Mouse (Mus musculus) testis, adult 2 months (tissue): Measurements from ENCODE around the gene Rptor. TPM values are rescaled to one million over a fixed set of nuclear protein-coding genes. Genes with fewer than 3 reads are reported as not detected.

Experiments used
- H3K27ac ChIP-seq: fragments of 200-500 bp; 2 replicates; pipeline ENCODE4 v1.5.1; 2012; ENCODE audit warnings: low read depth, low read length; ENCODE audit not compliant: control insufficient read depth, insufficient read depth
- H3K27me3 ChIP-seq: fragments of 200-500 bp; 2 replicates; pipeline ENCODE4 v1.6.1; 2012; ENCODE audit warnings: mild to moderate bottlenecking, low read length, moderate library complexity; ENCODE audit not compliant: control insufficient read depth, insufficient read depth
- H3K36me3 ChIP-seq: fragments of 200-500 bp; 2 replicates; pipeline ENCODE4 v1.6.1; 2012; ENCODE audit warnings: mild to moderate bottlenecking, low read length; ENCODE audit not compliant: control insufficient read depth, insufficient read depth
- H3K4me1 ChIP-seq: fragments of 200-500 bp; 2 replicates; pipeline ENCODE4 v1.6.1; 2012; ENCODE audit warnings: low read length; ENCODE audit not compliant: control insufficient read depth, insufficient read depth
- H3K4me3 ChIP-seq: fragments of 200-500 bp; 2 replicates; pipeline ENCODE4 v1.5.1; 2012; ENCODE audit warnings: low read depth, mild to moderate bottlenecking, low read length, moderate library complexity, mixed read lengths; ENCODE audit not compliant: control insufficient read depth
- CTCF ChIP-seq: fragments of 200-500 bp; IDR thresholded peaks from 2 replicates; pipeline ENCODE4 v1.5.1; 2012; ENCODE audit warnings: low read depth, mild to moderate bottlenecking, inconsistent platforms, low read length, moderate library complexity; ENCODE audit not compliant: control insufficient read depth, insufficient read depth, insufficient replicate concordance
- POLR2A ChIP-seq: fragments of 200-500 bp; IDR thresholded peaks from 2 replicates; pipeline ENCODE4 v1.6.1; 2012; ENCODE audit warnings: low read depth, mild to moderate bottlenecking, inconsistent platforms, low read length, moderate library complexity; ENCODE audit not compliant: control insufficient read depth
- polyA plus RNA-seq: library from polyadenylated mRNA; depleted of rRNA; stranded (reverse); fragments of >200 nt; gene quantifications from 2 replicates; pipeline ENCODE4 v1.2.3, GENCODE M21; 2012

Gene Rptor
- polyA plus RNA-seq, 1 experiment = 25.4 TPM

GRCm38 (mm10) chr11:119786385-119786880 is 183.7 kb downstream of the Rptor start:
- H3K27me3 ChIP-seq = no peaks in the 10 kb centered on the region
- H3K4me3 ChIP-seq = no peak overlapping the region
- H3K36me3 ChIP-seq = no peaks in the 10 kb centered on the region
- H3K4me1 ChIP-seq = no peaks in the 10 kb centered on the region
- no peak for TF ChIP-seq CTCF
- TF ChIP-seq POLR2A = no peak
- H3K27ac ChIP-seq = no peak overlapping the region

- TF ChIP-seq POLR2A (no peak), CTCF (no peak)
- no peaks in the 10 kb centered on the region for H3K27me3 ChIP-seq
- no peaks in the 10 kb centered on the region for H3K4me1 ChIP-seq
- no peak overlapping the region for H3K27ac ChIP-seq
- H3K36me3 ChIP-seq = no peaks in the 10 kb centered on the region
- H3K4me3 ChIP-seq = no peak overlapping the region
Measured at GRCm38 (mm10) chr11:119788488-119788887, 185.8 kb downstream of the Rptor start.

- no peaks in the 10 kb centered on the region for H3K4me1 ChIP-seq
- H3K36me3 ChIP-seq = no peaks in the 10 kb centered on the region
- no peak overlapping the region for H3K4me3 ChIP-seq
- TF ChIP-seq POLR2A = no peak
- TF ChIP-seq CTCF = no peak
- H3K27ac ChIP-seq = no peak overlapping the region
- H3K27me3 ChIP-seq = no peaks in the 10 kb centered on the region
Measured at GRCm38 (mm10) chr11:119788919-119789713, 186.4 kb downstream of the Rptor start.

- TF ChIP-seq CTCF (no peak), POLR2A (no peak)
- Histone ChIP-seq H3K27ac (no peak overlapping the region), H3K4me1 (no peaks in the 10 kb centered on the region), H3K27me3 (no peaks in the 10 kb centered on the region), H3K36me3 (no peaks in the 10 kb centered on the region), H3K4me3 (no peak overlapping the region)
Measured at GRCm38 (mm10) chr11:119791923-119792564, 189.3 kb downstream of the Rptor start.

- H3K4me1 ChIP-seq = no peaks in the 10 kb centered on the region
- no peaks in the 10 kb centered on the region for H3K36me3 ChIP-seq
- no peak overlapping the region for H3K4me3 ChIP-seq
- no peak for TF ChIP-seq CTCF
- TF ChIP-seq POLR2A = no peak
- no peak overlapping the region for H3K27ac ChIP-seq
- H3K27me3 ChIP-seq = no peaks in the 10 kb centered on the region
Measured at GRCm38 (mm10) chr11:119793378-119793777, 190.7 kb downstream of the Rptor start.

- H3K27me3 ChIP-seq = no peaks in the 10 kb centered on the region
- no peak overlapping the region for H3K4me3 ChIP-seq
- no peaks in the 10 kb centered on the region for H3K4me1 ChIP-seq
- TF ChIP-seq CTCF (no peak), POLR2A (no peak)
- H3K36me3 ChIP-seq = no peaks in the 10 kb centered on the region
- no peak overlapping the region for H3K27ac ChIP-seq
Measured at GRCm38 (mm10) chr11:119794020-119794419, 191.3 kb downstream of the Rptor start.

- no peak overlapping the region for H3K27ac ChIP-seq
- H3K27me3 ChIP-seq = no peaks in the 10 kb centered on the region
- no peak overlapping the region for H3K4me3 ChIP-seq
- H3K36me3 ChIP-seq = no peaks in the 10 kb centered on the region; the same call in 1 of the 2 replicates
- no peak for TF ChIP-seq POLR2A
- TF ChIP-seq CTCF = no peak
- H3K4me1 ChIP-seq = no peaks in the 10 kb centered on the region
Measured at GRCm38 (mm10) chr11:119794671-119795070, 192.0 kb downstream of the Rptor start.
